Mouse (Mus musculus) activated CD4-positive, CD25-positive, alpha-beta regulatory T cell, adult 4 months (primary cell): ENCODE measurements around the gene Maml3. TPM values are rescaled to one million over a fixed set of nuclear protein-coding genes. Genes with fewer than 3 reads are reported as not detected.
A peak's percentile ranks its signal among the peaks of the same experiment; 100 is the strongest.

ENCODE experiments used
- ATAC-seq: one replicate; pipeline ENCODE4 v1.8.0; 2017
- polyA plus RNA-seq, 2 experiments: library from polyadenylated mRNA; unstranded; fragments of 100-300 nt; shearing (Covaris generic); gene quantifications; one replicate each; pipeline ENCODE4 v1.2.1; 2017

Gene Maml3
- polyA plus RNA-seq, 2 experiments from 2014 or later: 0.55 to 0.67 TPM

DNA sequence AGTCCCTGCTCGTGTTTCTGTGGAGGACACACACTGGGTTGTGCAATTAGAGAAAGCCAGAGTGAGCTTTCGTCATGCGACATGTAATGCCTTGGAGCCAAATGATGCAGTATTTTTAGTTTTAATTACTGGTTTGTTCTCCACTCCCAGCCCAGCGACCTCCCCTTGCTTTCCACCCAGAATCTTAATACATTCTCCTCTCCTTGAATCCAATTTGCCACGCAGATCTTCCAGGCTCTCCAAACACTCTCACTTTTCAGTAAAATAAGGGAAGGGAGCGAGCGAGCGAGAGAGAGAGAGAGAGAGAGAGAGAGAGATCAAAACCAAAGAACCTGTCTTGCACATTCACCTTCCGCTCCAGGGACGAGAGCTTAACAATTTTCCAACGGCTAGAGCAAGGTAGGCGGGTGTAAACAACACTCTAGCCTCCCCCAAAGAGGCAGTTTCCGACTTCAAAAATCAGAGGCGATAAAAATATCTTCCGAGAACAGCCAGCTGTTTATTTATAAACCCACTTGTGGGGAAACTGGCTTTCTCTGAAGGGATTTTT lies 404.1 kb downstream of the Maml3 start:
- ATAC-seq: peak; percentile 44

DNA sequence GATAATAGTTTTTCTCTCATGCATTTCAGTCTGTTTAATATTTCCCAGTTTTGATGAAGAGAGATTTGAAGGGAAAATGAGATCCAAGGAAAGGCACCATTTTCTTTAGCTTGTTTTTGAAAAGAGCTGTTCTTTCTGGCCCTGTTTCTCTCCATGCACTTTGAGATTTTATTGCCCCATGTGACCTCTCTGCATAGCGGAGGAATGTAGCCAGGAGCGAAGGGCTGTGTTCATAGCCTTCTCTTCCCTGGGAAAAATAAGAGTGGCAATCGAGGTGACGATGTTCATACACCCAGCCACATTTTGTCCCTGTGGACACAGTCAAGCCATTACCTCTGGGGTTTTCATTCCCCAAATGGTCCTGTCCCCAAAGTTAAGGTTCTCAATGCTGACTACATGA lies 404.8 kb downstream of the Maml3 start:
- no peak for ATAC-seq

DNA sequence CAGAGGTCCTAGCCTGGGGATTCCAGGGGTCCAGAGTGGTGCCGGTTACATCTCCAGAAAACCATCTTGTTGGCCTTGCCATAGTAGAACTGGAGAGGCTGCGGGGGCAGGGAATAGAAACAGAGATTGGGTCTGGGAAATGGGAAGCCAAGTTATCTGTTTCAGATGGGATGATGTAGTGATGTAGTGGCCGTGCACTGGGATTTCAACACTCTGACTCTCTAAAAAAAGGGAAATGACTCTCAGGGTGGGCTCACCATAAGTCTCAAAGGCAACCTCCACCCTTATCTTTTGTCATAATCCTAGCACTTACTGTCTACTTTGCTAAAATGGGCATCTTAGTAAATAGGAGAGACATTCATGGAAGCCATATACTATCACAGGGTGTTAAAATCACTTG lies 406.9 kb downstream of the Maml3 start:
- ATAC-seq: no peak

DNA sequence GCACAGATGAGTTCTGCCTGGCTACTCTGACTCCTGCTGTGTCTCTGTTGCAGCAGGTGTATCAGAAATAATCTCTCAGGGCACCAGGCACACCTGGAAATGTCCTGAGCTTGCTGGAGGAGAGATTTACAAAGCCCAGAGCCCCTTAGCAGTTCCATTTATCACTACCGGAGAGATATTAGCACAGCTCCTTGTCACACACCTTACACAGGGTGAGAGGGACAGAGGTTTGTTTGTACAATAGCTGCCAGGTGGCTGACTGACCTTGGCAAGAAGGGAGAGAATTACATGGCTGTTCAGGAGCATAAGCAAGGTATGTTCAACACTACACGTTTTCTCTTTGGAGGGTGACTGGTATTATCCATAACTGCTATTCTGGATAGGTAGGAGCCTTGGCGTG lies 409.2 kb downstream of the Maml3 start:
- ATAC-seq: no peak

DNA sequence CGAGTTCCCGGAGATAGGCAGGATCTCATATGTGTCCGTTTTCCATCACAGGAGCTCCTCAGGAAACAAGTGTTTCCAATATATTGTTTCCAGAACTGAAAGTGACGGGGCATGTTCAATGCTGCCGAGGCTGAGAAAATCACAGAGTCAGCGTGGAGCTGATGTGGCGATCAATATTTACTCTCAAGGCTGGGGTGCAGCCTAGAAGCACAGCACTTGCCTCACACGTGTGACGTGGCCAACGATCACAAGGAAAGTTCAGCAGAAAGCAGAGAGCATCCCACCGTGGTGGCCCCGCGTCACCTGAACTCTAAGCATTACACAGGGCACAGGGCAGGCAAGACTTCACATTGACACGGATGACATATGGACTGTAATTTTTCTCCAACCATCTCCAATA lies 410.3 kb downstream of the Maml3 start:
- no peak for ATAC-seq

DNA sequence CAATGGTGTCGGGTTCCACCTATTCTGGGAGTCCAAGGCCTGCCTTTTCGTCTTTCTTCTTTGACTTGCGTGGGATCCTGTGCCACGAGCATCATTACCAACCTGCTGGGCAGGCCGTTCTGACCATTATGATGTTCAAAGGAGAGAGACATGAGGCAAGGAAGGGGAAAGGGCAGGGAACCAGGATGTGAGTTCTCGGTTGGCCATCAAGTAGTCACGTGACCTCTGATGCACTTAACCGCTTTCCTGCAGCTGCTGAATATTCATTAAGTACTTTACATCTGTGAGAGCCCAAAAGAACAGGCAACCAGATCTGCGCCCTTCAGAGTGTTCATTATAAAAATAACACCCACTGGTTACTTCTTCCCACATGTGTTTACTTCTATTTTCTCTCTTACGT lies 411.7 kb downstream of the Maml3 start:
- no peak for ATAC-seq

DNA sequence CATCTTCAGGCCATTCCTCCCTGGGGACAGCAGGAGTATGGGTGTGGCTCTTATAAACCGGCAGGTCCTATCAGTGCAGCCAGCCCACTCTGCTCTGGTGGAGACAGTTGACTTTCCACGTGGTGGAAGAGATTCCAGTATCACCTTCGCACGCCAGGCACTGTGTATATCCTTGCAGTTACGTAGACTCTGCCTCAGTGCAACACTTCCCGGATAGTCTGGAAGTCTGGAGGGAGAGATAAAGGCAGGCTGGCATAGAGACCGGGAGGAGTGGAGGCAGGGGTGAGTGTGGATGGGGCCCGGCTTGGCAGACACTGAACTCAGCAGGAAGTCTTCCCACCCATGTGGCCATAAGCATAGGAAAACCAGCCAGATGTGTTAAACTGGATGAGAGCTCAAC lies 416.2 kb downstream of the Maml3 start:
- ATAC-seq: no peak

DNA sequence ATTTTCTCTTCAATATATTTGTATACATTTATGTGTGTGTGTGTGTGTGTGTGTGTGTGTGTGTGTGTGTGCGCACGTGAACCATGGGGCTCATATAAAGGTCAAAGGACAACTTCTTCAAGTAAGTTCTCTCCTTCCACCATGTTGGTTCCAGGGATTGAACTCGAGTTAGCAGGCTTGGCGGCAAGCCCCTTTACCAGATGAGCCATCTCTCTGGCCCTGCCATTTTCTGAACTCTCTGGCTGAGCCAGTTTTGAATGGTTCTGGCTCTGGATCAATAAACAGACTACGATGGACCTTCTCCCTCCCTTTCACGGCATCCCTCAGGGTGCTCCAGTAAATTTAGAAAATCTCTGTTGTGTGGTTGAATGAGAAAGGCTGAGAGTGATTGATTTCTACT lies 418.1 kb downstream of the Maml3 start:
- no peak for ATAC-seq

DNA sequence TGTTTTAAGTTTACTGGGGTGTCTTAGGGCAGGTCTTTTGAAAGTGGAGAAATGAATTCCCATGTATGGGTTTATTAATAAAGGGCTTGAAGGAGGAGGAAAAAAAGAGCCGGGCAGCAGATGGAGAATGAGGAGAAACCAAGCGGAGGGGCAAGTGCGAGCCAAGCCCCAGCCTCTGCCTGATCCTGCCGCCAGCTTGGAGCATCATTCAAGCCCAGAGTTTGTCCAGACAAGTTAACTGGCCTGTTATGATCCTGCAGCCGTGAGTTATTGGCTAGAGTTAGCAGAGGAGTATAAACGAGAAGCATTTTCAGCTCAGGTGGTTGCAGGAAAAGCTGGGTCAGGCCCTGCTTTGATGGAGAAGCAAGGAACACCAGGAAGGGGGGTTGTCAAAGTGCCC lies 418.6 kb downstream of the Maml3 start:
- no peak for ATAC-seq

DNA sequence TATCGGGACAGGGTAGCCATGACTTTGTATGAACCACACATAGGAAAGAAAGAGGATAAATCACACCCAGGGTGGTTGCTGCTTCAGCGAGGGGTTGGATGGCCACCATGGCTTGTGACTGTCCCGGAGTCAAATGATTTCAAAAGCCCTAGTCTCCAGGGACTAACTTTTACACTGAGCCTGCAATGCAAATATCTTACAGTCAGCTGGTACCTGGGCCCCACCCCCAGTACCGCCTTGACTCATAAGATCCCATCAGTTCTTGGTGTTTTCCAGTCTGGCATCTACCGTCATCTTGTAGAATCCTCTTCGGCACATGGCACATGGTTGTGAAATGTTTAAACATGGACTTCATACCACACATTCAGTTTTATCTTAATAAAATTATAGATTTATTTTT lies 419.3 kb downstream of the Maml3 start:
- ATAC-seq: no peak

DNA sequence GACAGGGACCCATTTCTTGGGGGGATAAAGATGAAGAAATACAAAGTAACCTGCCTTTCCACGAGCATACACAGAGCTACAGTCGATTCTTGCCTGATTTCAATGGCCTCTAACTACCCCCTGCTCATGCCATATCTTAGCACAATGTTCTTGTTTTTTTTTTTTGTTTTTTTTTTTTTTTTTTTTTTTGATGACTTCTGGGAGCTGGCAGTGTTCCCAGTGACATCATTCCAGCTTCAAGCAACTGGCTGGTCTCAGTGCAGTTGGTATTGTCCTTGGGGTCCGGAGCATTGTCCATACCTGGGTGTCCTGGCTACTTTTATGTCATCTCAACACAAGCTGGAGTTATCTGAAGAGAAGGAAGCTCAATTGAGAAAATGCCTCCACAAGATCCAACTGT lies 429.9 kb downstream of the Maml3 start:
- no peak for ATAC-seq

DNA sequence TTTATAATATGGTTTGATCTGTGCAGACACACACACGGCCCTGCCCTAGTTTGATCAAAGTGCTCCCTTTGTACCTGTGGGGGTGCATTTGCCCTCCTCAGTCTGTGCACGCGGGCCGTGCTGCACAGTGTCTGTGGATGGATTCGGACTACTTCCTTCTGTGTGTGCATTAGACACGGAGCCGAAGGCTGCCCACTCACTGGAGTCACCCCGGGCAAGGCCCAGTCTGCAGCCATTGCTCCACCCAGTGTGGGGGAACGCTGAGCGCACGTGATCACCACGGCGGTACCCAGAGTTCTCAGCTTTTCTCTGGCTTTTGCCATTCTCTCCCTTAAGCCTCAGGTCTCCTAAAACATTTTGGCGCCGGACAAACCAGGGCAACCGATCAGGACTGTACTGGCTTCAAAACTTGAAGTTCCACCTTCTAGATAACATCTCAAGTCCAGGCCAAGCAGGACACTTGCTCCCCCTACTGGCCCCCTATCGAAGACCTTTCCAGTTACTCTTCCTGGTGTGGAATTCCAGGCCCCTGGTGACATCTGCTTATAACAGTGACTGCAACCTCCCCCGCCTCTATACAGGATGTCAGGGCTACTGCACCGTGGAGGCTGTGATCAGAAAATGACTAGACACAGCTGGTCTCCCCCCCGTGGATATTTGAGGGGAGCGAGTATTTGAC lies 431.3 kb downstream of the Maml3 start:
- ATAC-seq: no peak

DNA sequence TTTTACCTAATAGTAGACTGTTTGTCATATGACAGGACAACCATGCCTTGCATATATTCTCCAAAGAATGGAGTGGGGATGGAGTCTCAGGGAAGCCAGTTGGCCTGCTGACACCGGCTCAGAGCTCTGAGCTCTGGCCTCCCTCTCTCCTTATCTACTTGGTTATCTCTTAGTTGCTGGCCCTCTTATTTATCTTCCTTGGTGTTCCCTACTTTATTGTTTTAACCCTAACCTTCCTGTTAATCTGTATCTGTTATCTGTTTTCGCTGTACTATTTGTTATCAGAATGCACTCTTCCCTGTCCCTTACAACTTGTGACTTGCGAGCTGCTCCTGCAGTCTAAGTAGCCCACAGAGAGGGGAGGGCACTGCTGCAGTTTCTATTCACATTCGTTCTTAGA lies 432.2 kb downstream of the Maml3 start:
- ATAC-seq: no peak

DNA sequence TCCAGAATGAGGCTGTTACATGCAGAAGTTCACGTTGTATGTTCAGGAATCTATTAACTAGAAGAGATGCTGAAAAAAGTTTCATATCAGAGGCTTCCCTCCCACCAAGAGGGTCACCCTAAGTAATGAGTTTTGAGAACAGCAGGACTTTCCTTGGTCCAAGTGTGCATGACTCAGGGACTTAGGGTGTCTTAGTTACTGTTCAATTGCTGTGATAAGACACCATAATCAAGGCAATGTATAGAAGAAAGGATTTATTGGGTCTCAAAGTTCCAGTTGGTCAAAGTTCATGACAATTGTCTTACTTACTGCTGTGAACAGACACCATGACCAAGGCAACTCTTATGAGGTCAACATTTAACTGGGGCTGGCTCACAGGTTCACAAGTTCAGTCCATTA lies 433.8 kb downstream of the Maml3 start:
- ATAC-seq: no peak

DNA sequence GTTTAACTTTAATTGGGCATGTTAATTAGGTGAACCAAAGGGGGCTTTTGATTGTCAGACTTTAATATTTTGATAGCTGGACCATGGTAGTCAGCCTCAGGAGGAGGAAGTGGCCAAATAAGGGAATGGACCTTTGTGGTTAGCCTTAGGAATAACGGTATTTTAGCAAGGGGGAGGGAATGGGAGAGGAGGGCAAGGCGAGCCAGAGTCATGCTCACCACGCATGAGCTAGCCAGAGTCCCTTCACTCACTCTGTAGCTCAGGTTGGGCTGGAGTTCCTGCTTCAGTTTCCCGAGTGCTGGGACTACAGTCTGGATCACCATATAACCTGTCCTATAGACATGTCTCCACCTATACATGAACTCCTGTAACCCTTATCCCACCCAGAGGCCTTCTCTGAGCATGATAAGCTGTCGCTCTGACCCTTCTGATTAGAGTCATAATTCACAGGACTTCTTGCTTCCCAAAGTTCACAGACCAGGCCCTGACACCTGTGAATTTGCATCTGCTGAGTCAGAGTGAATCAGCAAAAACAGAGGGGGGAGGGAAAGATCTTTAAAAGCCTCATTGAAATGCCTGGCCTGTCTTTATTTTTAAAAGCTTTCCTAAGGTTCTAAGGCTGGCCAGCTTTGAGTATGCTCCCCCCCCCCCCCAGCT lies 434.3 kb downstream of the Maml3 start:
- no peak for ATAC-seq

DNA sequence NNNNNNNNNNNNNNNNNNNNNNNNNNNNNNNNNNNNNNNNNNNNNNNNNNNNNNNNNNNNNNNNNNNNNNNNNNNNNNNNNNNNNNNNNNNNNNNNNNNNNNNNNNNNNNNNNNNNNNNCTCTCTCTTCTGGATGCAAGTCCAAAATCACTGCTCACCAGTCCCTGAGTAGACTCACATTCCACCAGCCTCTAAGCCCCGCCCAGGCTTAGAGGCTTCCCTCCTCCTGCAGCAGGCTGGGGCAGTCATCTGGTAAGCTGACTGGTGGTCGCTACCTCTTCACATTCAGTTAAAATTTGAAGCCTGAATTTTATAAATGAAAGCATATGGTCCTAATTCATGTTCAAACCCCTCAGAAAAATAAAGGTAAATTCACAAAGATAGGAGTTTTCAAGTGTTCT lies 436.3 kb downstream of the Maml3 start:
- ATAC-seq: no peak

DNA sequence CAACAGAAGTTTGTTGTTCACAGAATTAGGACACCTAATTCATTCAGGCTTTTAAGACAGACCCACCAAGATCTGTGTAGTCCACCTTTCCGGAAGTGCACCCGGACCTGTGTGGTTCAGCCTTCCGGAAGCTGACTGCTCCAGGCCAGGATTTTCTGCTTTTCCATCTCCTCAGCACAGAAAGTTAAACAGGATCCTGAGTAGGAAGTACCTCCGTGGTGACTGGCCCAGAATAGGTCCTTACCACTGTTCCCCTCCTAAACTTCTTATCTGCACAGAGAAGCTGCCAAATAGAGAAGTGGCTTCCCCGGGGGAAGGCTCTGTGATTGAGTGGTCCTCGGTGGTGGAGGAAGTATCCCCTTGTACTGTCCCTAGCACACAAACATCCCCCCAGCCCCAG lies 442.3 kb downstream of the Maml3 start:
- ATAC-seq: peak; percentile 22

DNA sequence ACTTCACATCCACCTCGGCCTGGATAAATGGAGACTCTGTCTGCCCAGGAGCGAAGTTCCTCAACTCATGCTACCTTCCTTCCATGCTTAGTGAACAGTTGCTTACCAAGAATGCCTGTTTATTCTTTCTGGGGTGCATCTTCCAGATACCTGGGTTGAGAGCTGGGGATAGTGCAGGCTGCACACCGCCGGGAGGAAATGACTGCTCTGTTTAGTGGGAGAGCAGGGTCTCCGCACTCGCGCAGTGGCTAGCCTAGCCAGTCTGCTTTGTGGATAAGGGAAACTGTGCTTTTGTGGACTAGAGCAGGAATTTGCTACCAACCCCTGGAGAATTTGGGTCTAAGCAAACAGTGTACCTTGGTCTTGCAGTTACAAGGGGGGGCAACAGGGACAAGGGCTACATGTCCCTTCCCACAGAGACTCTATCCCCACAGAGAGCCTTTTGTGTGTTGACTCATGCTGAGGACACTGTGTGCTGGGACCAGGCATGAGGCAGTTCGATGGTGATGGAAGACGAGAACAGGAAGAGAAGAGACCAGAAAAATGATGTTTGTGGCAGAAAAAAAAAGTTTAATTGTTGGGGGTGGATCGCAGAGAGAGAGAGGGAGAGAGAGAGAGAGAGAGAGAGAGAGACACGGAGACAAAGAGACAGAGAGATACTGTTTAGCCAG lies 442.9 kb downstream of the Maml3 start:
- peak; percentile 38 for ATAC-seq

DNA sequence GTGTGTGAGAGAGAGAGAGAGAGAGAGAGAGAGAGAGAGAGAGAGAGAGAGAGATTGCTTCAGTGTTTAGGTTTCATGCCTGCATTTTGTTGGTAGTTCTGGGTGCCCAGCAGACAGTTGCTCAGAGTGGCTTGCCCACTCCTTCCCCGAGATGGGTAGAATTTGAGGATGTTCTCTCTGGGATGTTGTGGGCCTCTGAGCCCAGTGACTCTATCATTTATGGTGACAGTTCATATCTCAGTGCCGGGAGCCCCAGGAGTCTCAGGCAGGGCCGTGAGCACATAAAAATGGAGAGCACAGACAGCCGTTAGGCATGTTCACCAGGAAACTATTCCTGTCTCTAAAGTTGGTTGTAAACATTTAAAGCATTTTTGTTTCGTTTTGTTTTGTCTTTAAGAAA lies 443.5 kb downstream of the Maml3 start:
- ATAC-seq: no peak

DNA sequence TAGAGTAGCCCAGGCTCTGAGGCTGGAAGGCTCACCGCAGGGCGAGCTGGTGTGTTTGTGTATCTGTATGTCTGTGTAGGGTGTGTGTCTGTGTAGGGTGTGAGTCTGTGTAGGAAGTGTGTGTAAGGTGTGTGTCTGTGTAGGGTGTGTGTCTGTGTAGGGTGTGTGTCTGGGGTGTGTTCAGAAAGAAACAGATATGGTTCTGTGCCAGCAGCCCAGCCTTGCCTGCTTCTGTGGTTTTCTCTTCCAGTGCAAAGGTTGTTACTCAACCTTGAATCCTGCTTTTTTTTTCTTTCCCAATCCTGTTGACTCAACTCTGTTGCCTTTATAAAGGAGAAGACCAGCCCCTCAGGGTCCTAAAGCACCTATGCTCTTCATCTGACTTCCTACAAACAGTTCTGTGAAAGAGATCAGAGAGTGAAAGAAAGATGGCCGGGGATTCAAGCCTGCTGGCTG lies 444.0 kb downstream of the Maml3 start:
- peak; percentile 25 for ATAC-seq

DNA sequence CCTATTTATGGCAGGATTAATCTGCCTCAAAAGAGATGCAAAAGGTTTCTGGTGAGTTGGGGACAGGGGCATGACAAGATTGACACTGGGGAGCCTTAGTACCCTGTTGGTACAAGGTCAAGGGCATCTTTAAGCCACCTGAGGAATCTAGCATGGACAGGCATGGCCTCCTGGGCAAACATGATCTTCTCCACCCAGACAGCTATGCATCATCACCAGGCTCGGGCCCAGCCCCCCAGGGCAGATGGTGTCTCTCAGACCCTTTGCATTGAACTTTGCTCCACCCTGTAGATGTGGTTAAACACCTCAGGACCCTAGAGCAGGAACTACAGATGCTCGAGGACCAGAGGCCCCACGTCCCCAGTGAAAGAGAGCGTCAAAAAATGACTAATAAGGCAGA lies 444.8 kb downstream of the Maml3 start, which contains the start of gene Mgst2:
Gene Mgst2, plus strand, starts transcription at position 301 of the 400 bp plus-strand sequence.
- ATAC-seq: no peak

DNA sequence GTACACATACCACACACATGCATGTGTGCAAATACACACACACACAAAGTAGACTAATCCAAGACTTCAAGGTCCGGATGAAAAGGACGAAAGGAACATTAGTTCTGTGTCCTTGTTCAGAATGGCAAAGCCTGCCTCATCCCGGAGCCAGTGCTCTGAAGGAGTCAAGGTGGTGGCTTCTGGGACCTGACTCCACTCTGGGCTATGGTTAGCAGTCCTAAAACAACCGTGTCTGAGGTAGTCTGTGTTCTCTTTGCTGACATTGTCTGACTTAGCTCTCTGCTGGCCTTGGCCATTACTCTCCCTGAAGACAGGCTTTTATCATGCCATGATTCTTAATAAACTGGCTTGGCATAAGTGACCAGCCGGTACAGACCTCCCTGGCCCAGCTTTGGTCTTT lies 445.5 kb downstream of the Maml3 start:
- ATAC-seq: no peak

DNA sequence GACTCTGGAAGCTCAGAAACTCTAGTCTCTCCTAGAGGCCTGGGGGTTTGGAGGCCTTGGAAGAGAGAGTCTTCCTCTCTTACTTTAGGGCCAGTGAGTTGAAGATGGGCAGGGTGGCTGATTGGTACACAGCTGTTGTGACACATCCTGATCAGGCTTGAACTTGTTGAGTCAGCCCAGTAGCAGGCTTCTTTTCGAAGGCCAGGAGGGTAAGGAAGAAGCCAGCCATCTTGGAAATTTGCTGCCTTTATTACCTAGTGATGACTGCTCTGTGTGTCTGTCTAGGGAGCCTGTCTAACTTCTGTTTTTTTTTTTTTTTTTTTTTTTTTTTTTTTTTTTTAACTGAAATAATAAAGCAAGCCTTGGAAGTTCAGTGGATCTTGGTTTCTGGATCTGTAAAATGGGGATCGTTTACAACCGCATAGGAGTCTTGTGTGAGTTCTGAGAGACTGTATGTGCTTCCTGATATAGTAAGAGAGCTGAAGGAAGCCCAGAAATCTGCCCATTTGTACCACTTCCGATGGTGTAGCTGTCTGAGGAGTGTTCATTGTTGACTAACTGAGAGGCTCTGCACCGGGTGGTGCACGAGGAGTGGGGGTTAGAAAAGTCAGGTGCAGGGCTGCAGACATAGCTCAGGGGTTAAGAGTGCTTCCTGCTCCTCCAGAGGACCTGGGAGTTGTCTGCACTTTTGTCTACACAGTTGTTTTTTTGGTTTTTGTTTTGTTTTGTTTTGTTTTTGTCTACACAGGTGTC lies 450.4 kb downstream of the Maml3 start:
- ATAC-seq: peak; percentile 86
